Mouse (Mus musculus) gastrocnemius, postnatal 14 days (tissue): Measurements from ENCODE around the gene Akap6. TPM values are rescaled to one million over a fixed set of nuclear protein-coding genes. Genes with fewer than 3 reads are reported as not detected.

Source experiments
- DNase-seq: peaks from one replicate; pipeline ENCODE4 v3.0.0; 2021; ENCODE audit warnings: mixed read lengths
- intact Hi-C: fragments of 180-260 bp; cut with DNase I; formaldehyde crosslinking; loops from one replicate; pipeline ENCODE4 v1.15.1; 2025; ENCODE audit warnings: low total_unique reads
- long read RNA-seq, 2 experiments: library from polyadenylated mRNA; stranded (forward); transcript quantifications; one replicate each; pipeline ENCODE4 v2.0.0; 2021
- total RNA-seq, 2 experiments: library from RNA; stranded (reverse); gene quantifications; 2 replicates each; pipeline ENCODE4 v1.2.3; 2021

Gene Akap6
- 10 to 100 TPM; 40.3 to 48.2 TPM for total RNA-seq
- long read RNA-seq, experiment 1, partial matches to known transcripts = 4 of 10 reads
- long read RNA-seq, experiment 1, other reads (novel, unspliced or antisense) = 6 of 10 reads
- long read RNA-seq, experiment 2, partial matches to known transcripts = 2 of 3 reads
- long read RNA-seq, experiment 2, other reads (novel, unspliced or antisense) = 1 of 3 reads

GRCm38 (mm10) chr12:52699146-52699545 is at the start of gene Akap6:
Gene Akap6, plus strand, starts transcription at chr12:52699383.
- no peak for DNase-seq
- intact Hi-C loops = no loop called here

GRCm38 (mm10) chr12:52662907-52663790 is 36.0 kb upstream of the Akap6 start:
- intact Hi-C loops = no loop called here
- no peak for DNase-seq

GRCm38 (mm10) chr12:52664944-52665343 is 34.2 kb upstream of the Akap6 start:
- DNase-seq = no peak
- intact Hi-C loops = no loop called here

- intact Hi-C loops = no loop called here
- peak; percentile 54 for DNase-seq
Observed at GRCm38 (mm10) chr12:52671436-52671835, 27.7 kb upstream of the Akap6 start.

DNA sequence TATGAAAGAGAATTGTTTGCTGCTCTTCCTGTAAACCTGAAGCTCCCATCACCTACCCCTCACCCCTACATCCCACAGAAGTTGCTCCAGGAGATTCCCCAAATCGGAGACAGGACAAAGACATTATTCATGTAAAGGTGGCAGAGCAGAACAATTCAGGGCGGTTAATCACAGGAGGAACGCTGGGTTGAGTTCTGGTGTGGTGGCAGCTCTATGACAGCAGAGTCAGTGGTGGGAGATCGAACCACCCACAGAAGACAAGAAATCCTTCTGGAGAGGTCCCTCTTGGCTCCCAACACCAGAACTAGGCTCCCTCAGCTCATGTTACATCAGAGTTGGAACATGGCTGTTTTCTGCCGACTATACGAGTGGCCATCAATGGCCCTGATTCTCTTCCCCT is 27.2 kb upstream of the Akap6 start:
- no peak for DNase-seq
- intact Hi-C loops = no loop called here

DNA sequence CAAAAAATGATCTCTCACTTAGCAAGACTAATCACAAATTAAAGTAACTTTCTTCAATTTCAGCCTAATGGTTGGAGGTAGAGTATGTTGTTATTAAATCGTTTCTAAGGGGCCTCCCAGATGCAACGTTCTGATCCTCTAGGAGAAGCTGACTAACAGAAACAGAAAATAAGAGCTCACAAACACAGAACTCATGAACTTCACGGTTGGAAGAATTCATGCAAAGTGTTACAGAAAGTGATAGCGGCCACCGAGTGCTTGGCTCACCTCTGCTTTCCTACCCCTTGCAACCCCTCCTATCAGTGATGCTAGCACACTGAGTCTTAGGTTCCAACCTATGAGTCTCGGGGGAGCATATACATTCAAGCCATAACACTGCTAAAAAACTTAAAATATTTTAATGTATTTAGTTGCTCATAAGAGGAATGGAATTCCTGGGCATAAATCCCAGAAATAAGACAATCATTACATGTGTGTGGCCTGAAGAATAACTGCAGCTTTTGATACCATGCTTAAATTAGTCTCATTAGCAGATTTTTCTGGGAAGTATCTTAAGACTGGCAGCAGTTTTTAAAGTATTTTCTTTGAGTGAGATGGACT is 25.7 kb upstream of the Akap6 start:
- intact Hi-C loops = no loop called here
- DNase-seq = no peak

DNA sequence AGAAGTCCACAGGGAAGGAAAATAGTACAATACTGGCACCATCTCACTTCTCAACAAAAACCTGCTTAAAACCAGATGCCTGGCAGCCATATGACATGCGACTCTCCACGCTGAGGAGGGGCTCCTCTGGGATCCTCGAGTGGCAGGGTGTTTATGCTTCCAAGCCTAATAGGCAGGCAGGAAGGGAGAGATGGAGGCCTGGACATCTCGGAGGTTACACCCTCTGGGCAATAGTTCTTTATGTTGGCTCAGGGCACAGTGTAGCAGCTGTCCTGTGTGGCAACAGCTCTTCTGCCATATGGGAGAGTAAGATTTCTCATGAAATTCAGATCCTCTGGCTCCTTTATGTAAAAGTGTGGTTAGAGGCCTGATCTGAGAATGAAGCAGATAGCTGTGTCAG is 24.2 kb upstream of the Akap6 start:
- intact Hi-C loops = no loop called here
- no peak for DNase-seq

GRCm38 (mm10) chr12:52687355-52687754 is 11.8 kb upstream of the Akap6 start:
- intact Hi-C loops = no loop called here
- no peak for DNase-seq

DNA sequence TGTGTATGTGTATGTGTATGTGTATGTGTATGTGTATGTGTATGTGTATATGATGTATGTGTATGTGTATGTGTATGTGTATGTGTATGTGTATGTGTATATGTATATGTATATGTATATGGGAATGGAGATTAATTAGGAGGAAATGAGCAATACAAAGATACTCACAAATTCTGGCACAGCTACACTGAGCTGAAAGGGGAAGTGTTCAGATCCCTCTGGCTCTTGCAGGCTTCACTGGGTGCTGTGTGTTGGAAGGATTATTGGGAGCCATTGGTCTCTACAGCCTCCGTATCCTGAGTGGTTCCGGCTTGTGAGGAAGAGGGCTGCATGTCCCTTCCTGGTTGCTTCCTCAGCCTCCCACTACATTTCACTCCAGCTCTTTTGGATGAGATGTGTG is 10.5 kb upstream of the Akap6 start:
- intact Hi-C loops = no loop called here
- DNase-seq = no peak

- intact Hi-C loops = no loop called here
- DNase-seq = no peak
Observed at GRCm38 (mm10) chr12:52691552-52691951, 7.6 kb upstream of the Akap6 start.

- no peak for DNase-seq
- intact Hi-C loops = no loop called here
Observed at GRCm38 (mm10) chr12:52692290-52692974, 6.8 kb upstream of the Akap6 start.

DNA sequence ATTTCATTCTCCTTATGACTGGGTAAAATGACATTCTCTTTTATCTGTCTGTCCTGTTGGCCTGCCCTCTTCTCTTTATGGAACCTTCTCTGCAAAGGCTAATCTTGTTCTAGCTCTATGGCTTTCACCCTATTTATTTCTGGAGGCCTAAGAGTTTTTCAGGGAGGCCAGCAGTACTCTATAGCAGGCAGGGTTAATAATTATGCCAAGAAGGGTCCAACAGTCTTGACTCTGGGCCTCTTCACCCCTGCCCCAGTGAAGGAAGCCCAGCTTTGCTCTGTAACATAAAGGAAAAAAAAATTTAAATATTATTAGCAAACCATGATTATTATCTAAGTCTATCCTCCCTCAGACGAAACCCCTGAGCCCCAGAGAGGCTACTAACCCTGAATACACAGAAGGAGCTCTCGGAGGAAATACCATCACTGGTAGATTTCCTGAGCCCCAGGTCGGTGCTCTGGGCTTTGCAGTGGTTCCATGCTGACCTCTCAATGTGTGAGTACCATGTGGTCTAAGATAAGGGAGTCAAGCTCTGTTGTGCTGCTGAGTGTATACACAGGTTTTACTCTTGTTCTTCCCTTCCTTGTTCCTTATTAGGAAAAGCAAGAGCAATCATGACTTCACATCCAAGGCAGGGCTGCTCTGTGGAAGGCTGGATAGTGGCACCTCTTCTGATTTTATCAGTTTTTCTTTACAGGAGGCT is 1.6 kb upstream of the Akap6 start:
- intact Hi-C loops = no loop called here
- DNase-seq = no peak

DNA sequence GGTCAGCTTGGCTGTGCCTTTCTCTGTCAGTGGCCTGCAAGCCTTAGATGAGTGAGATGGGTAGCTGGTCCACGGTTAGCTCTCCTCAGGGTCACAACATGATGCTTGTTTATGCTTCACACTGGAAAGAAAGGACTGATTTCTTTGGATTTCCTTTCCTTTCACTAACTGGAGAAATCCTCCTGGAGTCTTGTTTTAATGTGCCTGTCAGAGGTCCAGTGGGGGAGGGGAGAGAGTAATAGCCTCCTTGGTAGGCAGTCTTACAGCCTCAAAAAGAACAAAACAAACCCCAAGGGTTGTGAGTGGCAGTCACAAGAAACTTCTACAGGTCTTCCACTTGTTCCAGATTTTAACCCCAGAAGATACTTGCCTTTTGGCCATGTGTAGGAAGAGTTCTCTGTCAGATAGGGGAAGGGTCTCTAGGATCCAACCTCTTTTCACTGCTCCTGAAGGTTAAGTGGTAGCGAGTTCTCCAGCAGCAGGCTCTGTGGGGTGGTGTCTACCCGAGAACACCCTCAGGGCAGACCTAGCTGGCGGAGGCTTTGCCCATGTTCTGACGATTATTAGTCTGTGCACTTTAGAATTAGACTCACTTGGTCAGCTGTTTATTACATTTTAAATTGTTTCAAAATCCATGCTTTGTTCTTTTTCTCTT is 780 bp upstream of the Akap6 start:
- intact Hi-C loops = no loop called here
- DNase-seq = no peak

DNA sequence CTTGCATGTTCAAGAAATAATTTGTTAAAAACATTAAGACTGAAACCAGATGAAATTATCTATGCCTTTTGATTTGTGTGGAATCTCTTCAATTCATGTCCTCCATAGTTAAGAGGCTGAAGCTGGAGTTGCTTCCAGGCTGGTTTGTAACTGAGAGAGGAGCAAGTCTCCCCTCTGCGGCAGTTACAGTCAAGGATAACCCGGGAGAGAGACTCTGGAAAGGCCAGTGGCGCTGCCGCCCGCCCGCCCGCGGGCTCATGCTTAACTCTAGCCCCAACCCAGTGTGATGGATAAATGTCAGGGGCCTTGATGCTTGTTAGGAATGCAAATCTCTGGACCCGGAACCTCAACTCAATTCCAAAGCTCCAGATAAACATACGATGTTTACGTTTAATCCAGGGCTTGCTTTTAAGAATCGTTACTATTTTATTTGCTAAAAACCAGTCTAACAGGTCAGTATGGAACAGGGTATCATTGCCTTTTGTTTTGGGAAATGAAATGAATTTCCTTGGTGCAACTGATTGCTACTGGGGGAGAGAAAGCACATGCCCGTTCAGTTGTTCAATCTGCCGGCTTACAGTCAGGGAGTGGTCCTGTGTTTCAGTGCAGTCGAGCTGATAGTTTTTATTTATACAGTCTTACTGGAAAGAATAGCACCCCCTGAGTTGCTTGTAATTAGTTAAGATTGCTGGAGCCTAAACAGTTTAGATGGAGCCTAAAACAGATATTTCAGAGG is 946 bp downstream of the Akap6 start:
- intact Hi-C loops = no loop called here
- DNase-seq = no peak

DNA sequence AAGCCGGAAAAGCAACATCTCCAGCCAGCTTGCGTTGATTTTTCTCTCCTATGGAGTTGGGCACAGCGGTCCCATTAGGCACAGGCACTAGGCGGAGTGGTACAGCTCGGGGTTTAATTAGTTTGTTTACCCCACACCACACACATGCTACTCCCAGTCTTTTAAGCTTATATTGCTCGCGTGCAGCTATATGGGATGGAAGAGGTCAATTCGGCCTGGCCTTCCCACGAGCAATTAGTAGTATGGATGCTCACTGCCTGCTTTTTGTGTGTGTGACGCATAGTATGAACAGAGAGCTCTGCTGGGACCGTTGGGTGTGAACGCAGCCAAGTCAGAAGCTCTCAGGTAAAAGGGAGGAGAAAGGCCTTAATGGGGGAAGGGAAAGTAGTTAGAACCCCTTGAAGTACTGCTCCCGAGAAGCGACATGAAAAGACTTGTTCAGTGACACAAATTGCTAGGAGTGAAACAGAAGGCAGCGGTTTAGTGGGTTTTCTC is 1.6 kb downstream of the Akap6 start:
- intact Hi-C loops = no loop called here
- DNase-seq = no peak

DNA sequence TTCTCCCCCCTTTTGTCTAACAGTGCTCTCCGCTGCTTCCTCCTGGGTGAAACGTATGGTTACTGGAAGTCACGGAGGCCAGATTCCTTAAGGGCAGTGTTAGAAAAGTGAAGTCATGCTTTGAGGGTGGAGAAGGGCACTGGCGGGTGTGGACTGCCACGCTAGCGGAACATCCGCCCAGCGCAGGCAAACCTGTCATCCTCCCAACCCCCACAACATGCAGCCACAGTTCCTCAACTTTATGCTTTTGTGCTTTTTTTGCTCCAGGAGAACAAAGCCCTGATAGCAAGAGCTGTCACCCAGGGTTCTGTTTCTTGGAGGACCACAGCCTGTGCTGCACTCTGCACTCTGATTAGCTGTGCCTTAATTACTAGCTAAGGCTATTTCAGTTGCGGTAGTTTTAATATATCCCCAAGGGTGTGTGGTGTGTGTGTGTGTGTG is 2.0 kb downstream of the Akap6 start:
- DNase-seq = peak; percentile 9

DNA sequence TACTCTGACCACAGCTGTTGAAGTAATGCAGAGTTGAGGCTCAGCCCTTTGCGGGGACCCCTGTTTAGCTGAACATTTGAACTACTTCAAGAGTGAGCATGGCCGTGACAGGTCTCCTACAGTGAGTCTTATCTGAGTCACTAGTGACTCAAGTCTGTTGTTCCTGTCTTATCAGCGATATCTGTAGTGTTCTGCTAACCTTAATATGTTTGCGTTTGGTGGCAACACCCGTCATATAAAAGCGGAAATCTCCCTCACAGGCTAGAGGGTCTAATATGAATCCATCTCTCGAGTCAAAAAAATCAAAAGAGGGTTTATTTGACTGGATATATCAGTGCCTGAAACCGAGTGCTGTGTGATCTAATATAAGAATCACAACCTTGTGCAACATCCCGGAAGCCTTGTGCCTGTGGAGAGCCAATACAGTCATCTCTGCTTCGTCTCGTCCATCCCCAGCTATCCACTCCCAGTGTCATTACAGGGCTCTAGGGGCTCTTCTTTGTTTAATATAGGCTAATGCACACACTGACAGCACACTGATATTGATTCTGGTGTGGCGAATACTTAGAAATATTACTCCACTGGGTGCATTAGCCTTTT is 3.3 kb downstream of the Akap6 start:
- no peak for DNase-seq
- intact Hi-C loops = no loop called here

More for the DNA sequence above, 2.0 kb downstream of the Akap6 start:
- intact Hi-C loops = no loop called here

DNA sequence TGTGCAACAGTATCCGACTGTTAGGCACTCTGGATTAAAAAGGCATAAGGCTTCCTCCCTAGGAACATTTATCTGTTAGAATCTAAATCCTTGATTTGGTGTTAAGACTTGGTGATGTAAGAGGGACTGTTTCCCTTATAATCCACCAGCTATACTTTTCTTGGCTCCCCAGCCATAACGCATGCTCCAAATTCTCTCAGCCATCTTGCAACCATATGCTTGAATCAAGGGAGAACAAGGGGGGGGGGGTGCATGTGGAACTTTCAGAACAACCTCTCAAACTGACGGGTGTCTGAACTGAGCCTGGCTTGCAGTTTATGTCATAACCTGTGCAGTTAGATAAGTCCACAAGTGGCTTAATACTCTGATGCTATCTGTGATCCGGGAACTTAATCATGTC is 4.9 kb downstream of the Akap6 start:
- intact Hi-C loops = no loop called here
- no peak for DNase-seq
